Mouse (Mus musculus): ENCODE data around the gene Spred2. TPM values are rescaled to one million over a fixed set of nuclear protein-coding genes. Genes with fewer than 3 reads are reported as not detected.
"Not testable (repeated sequence)": the region's sequence is repeated elsewhere in the genome, so short reads cannot be mapped to it uniquely, and the experiment has no call there.

Gene Spred2
- total RNA-seq, 2 experiments from 2014 or later, result 7.2 to 7.6 TPM

- DNase-seq, result no peak
Measured at GRCm38 (mm10) chr11:20056168-20056567, 132.0 kb downstream of the Spred2 start.

DNA sequence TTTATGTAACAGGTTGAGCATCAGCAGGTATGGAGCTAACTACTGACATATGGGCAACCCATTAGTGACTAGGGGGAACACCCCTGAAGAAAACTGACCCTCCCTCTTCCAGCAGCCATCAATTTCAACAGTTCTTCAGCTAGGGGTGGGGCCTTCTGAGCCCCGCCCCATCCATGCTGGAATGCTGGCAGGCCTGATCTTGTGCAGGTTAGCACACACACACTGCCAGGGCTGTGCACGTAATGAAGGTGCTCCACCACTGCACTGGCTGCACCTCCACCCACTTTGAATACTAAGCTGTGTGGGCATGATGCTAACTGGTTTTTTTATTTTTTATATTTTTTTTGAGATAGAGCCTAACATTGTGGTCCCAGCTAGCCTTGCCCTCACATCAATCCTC lies 133.3 kb downstream of the Spred2 start:
- DNase-seq, result no peak

GRCm38 (mm10) chr11:20059736-20060135 lies 135.6 kb downstream of the Spred2 start:
- DNase-seq, result no peak

DNA sequence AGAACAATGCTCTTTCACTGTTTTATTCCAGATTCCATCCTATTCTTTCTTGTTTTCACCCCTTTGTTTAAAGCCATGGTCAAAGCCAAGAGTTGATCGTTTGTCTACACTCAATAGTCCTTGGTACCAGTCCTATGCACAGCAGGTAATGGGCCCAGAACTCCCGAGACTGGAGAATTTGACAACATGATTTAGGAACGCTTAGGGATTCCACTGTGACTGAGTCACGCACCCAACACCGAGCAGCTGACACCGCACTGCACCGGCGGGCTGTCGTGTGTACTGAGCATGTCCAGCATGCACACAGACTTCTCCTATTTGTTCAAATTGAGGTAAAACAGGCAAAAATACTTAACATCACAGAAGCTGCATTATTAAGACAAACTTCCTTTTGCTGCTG lies 138.6 kb downstream of the Spred2 start:
- not testable (repeated sequence) for DNase-seq

- not testable (repeated sequence) for DNase-seq
Measured at GRCm38 (mm10) chr11:20064086-20064485, 139.9 kb downstream of the Spred2 start.

DNA sequence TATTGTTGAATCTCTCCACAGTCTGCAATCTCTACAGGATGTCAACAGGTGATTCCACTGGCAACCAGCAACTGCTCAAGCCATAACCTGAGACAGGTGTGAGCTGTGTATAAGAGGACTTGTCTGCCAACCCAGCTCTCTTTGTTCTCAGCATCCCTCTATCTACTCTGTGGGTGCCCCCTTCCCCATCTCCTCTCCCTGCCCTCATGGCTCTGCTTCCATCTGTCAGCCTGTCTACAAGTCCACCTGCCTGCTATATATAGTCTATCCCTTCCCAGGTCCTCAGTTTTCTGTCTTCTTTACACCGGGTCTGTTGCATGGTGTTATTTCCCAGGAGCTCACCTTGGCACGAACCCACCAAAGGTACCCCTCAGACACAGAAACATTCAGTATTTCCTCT lies 140.8 kb downstream of the Spred2 start:
- no peak for DNase-seq

GRCm38 (mm10) chr11:20066106-20066505 lies 141.9 kb downstream of the Spred2 start:
- DNase-seq, result no peak

DNA sequence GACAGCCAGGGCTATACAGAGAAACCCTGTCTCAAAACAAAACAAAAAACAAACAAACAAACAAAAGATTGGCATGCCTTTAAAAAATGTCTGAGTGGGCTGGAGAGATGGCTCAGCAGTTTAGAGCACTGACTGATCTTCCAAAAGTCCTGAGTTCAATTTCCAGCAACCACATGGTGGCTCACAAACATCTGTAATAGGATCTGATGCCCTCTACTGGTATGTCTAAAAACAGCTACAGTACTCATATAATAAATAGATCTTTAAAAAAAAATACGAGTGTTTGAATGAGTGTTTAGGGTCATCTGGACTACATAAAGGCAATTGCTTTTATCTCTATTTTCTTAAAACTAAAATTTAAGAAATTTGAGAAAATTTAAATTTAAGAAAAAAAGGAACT lies 143.3 kb downstream of the Spred2 start:
- DNase-seq, result no peak

- no peak for DNase-seq
Measured at GRCm38 (mm10) chr11:20068346-20069004, 144.3 kb downstream of the Spred2 start.

GRCm38 (mm10) chr11:20072174-20072573 lies 148.0 kb downstream of the Spred2 start:
- no peak for DNase-seq

DNA sequence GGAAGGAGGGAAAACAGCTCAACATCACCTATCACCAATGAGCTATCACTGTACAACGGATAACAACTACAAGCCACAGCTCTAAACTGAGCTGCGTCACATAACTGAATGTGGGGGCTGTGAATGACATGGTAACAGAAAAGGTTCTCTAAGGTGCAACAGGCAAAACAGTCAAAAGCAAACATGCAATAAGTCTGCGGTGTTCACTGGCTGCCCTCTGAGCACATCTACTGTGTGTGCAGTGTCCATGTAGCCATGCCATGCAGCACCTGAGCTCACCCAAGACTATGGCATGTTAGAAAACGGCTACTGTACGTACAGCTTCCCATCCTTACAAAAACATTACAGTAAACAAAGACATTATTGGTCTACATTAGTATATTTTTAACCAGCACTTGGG lies 148.7 kb downstream of the Spred2 start:
- no peak for DNase-seq

Other genes starting within 250 kb of the Spred2 start
- 10 to 100 TPM; 30.1 to 37.5 TPM for gene Actr2, start 188.5 kb downstream of the Spred2 start, total RNA-seq (2021)

Measured in gastrocnemius, postnatal 25 days (tissue).